Mouse (Mus musculus): ENCODE results near the gene Zfp92. TPM values are rescaled to one million over a fixed set of nuclear protein-coding genes. Genes with fewer than 3 reads are reported as not detected.

Gene Zfp92
- polyA plus RNA-seq, 1 experiment: 0.90 TPM

DNA sequence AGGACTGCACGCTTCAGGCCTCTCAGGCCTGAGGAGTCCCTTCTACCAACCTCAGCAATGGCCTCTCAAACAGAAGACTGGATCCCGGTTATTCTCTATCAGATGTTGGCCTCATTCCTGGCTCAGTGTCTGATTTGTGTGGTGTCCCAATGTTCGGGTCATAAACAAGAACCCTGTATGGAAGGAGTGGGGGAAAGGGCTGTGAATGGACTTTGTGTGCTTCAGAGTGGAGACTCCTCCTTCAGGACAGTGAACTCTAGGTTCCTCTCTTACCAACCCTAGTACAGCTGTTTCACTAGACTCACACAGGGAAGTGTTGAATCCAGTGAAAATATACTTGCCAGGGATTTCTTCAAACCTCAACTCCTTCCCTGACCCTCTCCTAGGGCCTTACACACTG lies 57.4 kb downstream of the Zfp92 start:
- TF ChIP-seq CTCF (IDR thresholded peaks at IDR 0.05; ENCODE audit: extremely low read depth, insufficient read depth, low read length) (no peak), POLR2A (IDR thresholded peaks at IDR 0.05; ENCODE audit: extremely low read depth, insufficient read depth, low read length) (no peak)
- Histone ChIP-seq H3K4me1 (ENCODE audit: control insufficient read depth, insufficient read depth, low read length) (no peaks in the 10 kb centered on the region), H3K27ac (ENCODE audit: insufficient read depth, low read length) (no peak overlapping the region), H3K4me3 (ENCODE audit: insufficient read depth, low read length) (no peak overlapping the region)

DNA sequence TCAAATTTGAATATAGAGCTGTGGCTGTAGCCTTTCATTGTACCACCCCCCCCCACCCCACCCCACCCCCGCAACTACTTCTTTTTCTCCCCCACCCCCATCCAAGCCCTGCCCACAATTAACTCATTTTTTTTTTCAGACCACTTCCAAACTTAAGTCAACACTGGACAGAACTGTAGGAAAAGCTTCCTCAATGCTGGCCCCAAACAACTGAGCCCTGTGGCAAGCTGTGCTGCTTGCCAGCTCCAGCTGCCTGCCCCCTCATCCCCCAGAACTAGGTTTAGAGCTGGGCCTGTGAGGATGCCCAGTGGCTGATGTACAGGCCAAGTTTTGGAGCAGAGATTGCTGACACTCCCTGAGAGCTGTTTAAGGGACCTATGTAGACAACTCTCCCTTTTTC lies 57.9 kb downstream of the Zfp92 start:
- Histone ChIP-seq H3K27ac (ENCODE audit: insufficient read depth, low read length) (no peak overlapping the region), H3K4me1 (ENCODE audit: control insufficient read depth, insufficient read depth, low read length) (no peaks in the 10 kb centered on the region), H3K4me3 (ENCODE audit: insufficient read depth, low read length) (no peak overlapping the region)
- TF ChIP-seq POLR2A (IDR thresholded peaks at IDR 0.05; ENCODE audit: extremely low read depth, insufficient read depth, low read length) (no peak), CTCF (IDR thresholded peaks at IDR 0.05; ENCODE audit: extremely low read depth, insufficient read depth, low read length) (no peak)

DNA sequence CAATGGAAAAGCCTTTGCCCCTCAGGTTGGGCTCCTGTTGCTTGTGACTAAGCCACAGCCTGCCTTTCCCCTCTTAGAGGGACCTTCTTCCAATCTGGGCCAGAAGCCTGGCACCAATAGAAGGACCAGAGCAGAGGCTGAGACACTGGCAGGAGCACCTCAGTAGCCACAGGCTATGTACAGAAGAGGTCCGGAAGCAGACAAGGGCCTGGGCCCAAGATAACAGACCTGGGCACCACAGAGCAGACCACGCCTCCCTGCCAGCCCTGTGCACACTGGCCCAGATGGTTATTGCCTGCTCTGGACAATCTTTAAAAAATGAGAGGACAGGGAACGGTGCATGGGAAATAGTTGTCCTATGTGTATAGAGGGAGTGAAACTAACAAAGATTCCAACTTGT lies 60.9 kb downstream of the Zfp92 start:
- no peak for TF ChIP-seq POLR2A (IDR thresholded peaks at IDR 0.05; ENCODE audit: extremely low read depth, insufficient read depth, low read length)
- H3K4me3 ChIP-seq (ENCODE audit: insufficient read depth, low read length): no peak overlapping the region
- no peak overlapping the region for H3K27ac ChIP-seq (ENCODE audit: insufficient read depth, low read length)
- no peaks in the 10 kb centered on the region for H3K4me1 ChIP-seq (ENCODE audit: control insufficient read depth, insufficient read depth, low read length)

DNA sequence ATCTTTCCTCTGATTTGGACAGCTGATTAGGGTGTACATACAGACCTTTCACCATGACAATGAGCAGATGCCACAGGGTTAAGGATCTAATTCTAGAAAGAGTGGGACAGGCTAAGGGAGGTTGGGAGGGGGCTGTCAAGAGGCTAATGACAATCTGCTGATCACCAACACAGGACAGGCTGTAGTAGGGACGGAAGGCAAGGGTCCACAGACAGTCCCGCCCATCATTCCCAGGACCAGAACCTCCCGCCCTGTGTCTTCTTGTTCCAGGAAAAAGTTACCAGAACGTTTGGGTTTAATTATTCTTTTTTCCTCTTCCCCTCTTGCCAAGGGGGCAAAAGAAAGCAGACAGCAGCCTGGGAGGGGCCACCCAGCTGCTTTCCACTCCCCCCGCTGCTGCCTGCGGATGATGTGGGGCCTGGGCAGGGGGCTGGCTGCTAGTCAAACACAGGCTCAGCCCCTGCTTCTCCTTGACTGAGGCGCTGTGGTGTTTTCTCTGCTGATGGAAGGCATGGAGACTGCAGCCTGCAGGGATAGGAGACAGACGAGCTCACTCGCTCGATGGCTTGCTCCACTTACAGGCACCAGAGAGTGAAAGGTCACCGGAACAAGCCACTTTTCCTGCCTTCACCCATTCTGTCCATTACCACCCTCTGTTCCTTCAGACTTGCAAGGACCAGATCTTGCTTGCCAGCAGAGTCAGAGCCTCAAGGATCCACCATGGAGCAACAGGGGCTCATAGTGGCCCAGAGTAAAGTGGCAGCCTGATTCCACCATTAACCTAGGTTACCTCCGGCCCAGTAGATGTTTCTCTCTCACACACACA lies 63.7 kb downstream of the Zfp92 start:
- Histone ChIP-seq H3K27ac (ENCODE audit: insufficient read depth, low read length) (no peak overlapping the region), H3K4me3 (ENCODE audit: insufficient read depth, low read length) (no peak overlapping the region), H3K4me1 (ENCODE audit: control insufficient read depth, insufficient read depth, low read length) (no peaks in the 10 kb centered on the region)
- TF ChIP-seq CTCF (IDR thresholded peaks at IDR 0.05; ENCODE audit: extremely low read depth, insufficient read depth, low read length): no peak
- no peak for TF ChIP-seq POLR2A (IDR thresholded peaks at IDR 0.05; ENCODE audit: extremely low read depth, insufficient read depth, low read length)

DNA sequence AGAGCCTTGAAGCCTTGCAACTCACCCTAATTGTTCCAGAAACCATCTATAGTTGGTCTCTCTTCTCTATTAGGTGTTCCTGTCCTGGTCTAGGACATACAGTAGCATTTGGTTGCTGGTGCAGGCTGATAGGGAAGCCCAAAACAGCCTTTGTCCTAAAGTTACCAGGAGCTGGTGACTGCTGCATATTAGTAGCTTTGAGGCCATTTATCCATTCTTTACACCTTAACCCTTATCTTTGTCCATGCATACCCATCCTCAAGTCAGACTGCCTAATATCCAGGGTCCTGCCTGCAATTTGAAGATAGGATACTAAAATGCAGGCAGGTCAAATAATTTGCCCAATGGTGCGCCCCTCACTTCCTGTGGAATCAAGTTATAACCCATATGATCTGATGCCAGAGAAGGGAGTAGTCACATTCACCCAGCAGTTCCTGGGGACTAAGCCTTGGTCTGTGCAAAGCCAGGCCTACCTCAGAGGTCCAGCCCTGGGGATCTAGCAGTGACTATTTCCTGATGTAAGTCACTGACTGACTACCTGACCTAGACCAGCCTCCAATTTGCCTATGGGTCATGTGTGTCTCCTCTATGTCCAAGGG lies 64.9 kb downstream of the Zfp92 start:
- no peak for TF ChIP-seq POLR2A (IDR thresholded peaks at IDR 0.05; ENCODE audit: extremely low read depth, insufficient read depth, low read length)
- no peak for TF ChIP-seq CTCF (IDR thresholded peaks at IDR 0.05; ENCODE audit: extremely low read depth, insufficient read depth, low read length)
- H3K4me1 ChIP-seq (ENCODE audit: control insufficient read depth, insufficient read depth, low read length): no peaks in the 10 kb centered on the region
- no peak overlapping the region for H3K4me3 ChIP-seq (ENCODE audit: insufficient read depth, low read length)
- no peak overlapping the region for H3K27ac ChIP-seq (ENCODE audit: insufficient read depth, low read length)

DNA sequence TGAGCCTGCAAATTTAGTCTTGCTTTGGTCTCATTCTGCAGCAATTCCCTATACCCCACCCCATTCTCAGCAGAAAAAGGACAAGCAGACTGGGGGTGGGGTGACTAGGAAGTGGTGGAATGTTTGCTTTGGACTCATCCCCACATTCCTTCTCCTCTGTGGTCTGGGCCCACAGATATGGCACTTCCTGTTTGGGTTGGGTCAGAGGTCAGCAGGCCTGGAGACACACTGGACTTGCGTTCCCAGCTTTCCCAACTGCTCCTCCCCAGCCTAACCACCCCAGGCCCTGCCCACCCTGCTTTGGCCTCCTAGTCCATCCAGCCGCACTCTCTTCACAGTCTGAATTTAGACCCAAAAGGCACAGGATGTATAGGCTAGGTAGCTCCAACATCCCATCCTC lies 65.7 kb downstream of the Zfp92 start:
- TF ChIP-seq POLR2A (IDR thresholded peaks at IDR 0.05; ENCODE audit: extremely low read depth, insufficient read depth, low read length): no peak

DNA sequence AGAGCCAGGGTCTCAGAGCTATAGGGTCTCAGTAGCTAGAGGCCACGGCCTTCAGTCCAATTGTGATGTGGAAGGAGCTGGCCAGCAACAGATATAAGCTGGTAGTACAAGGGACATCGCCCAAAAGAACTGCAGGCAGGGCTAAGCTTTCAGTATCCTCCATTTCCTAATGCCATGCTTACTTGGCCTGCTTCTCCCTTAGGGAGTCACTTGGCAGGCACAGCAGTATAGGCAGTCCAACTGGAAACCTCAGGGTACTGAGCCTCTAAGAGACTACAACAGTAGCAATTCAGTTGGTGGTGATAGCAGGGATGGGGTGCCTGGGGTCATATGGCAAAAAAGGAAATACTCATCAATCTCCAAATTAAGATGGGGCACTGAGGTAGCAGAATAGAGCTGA lies 66.6 kb downstream of the Zfp92 start:
- Histone ChIP-seq H3K4me3 (ENCODE audit: insufficient read depth, low read length) (no peak overlapping the region), H3K27ac (ENCODE audit: insufficient read depth, low read length) (no peak overlapping the region), H3K4me1 (ENCODE audit: control insufficient read depth, insufficient read depth, low read length) (no peaks in the 10 kb centered on the region)
- TF ChIP-seq POLR2A (IDR thresholded peaks at IDR 0.05; ENCODE audit: extremely low read depth, insufficient read depth, low read length) (no peak), CTCF (IDR thresholded peaks at IDR 0.05; ENCODE audit: extremely low read depth, insufficient read depth, low read length) (no peak)

More for the DNA sequence above, 65.7 kb downstream of the Zfp92 start:
- Histone ChIP-seq H3K4me1 (ENCODE audit: control insufficient read depth, insufficient read depth, low read length) (no peaks in the 10 kb centered on the region), H3K4me3 (ENCODE audit: insufficient read depth, low read length) (no peak overlapping the region), H3K27ac (ENCODE audit: insufficient read depth, low read length) (no peak overlapping the region)

Other genes starting within 250 kb of the Zfp92 start
- not detected in 2 replicates for gene Spin2d, start 234.1 kb upstream of the Zfp92 start, polyA plus RNA-seq (2012; rRNA removed)
- gene Xlr3b, start 218.9 kb upstream of the Zfp92 start, polyA plus RNA-seq (2012; rRNA removed): 4.6 and 5.3 TPM in 2 replicates
- 0.93 and 1.6 TPM in 2 replicates for gene Xlr4b, start 196.8 kb upstream of the Zfp92 start, polyA plus RNA-seq (2012; rRNA removed)
- gene F8a, start 182.8 kb upstream of the Zfp92 start, polyA plus RNA-seq (2012; rRNA removed): 14.9 and 15.2 TPM in 2 replicates
- gene Xlr4c, start 168.0 kb upstream of the Zfp92 start, polyA plus RNA-seq (2012; rRNA removed): 0.17 and 0.29 TPM in 2 replicates
- not detected in 2 replicates for gene Xlr3c, start 145.7 kb upstream of the Zfp92 start, polyA plus RNA-seq (2012; rRNA removed)
- not detected in 2 replicates for gene Xlr5a, start 118.1 kb upstream of the Zfp92 start, polyA plus RNA-seq (2012; rRNA removed)
- not detected in 2 replicates for gene Xlr5c, start 118.1 kb upstream of the Zfp92 start, polyA plus RNA-seq (2012; rRNA removed)
- gene Gm45015, start 74.3 kb upstream of the Zfp92 start, polyA plus RNA-seq (2012; rRNA removed): not detected in 2 replicates
- 17.5 and 17.7 TPM in 2 replicates for gene Zfp275, start 68.5 kb upstream of the Zfp92 start, polyA plus RNA-seq (2012; rRNA removed)
- 0.08 and 0.13 TPM in 2 replicates for gene Gm18336, start 12.4 kb upstream of the Zfp92 start, polyA plus RNA-seq (2012; rRNA removed)
- gene Trex2, start 24.2 kb downstream of the Zfp92 start, polyA plus RNA-seq (2012; rRNA removed): not detected in 2 replicates
- gene Haus7, start 47.9 kb downstream of the Zfp92 start, polyA plus RNA-seq (2012; rRNA removed): 9.8 and 10.2 TPM in 2 replicates
- 16.3 and 16.6 TPM in 2 replicates for gene Bgn, start 72.5 kb downstream of the Zfp92 start, polyA plus RNA-seq (2012; rRNA removed)
- 41.7 and 46.2 TPM in 2 replicates for gene Atp2b3, start 92.0 kb downstream of the Zfp92 start, polyA plus RNA-seq (2012; rRNA removed)
- gene Dusp9, start 228.3 kb downstream of the Zfp92 start, polyA plus RNA-seq (2012; rRNA removed): 0.81 and 1.2 TPM in 2 replicates
- gene Pnck, start 249.0 kb downstream of the Zfp92 start, polyA plus RNA-seq (2012; rRNA removed): 90.2 and 98.5 TPM in 2 replicates

Data from cortical plate, adult 2 months (tissue).